Mouse (Mus musculus) limb, embryonic 13.5 days (tissue): Measurements from ENCODE around the gene Eif2d. TPM values are rescaled to one million over a fixed set of nuclear protein-coding genes. Genes with fewer than 3 reads are reported as not detected.

Experiments used
- ATAC-seq: fragments of 200-750 bp; cut with Nextera tagmentation; 2 replicates; pipeline ENCODE4 v1.8.0; 2017; ENCODE audit warnings: low read depth, moderate number of reproducible peaks, moderate TSS enrichment; ENCODE audit not compliant: low FRiP score
- H3K27ac ChIP-seq: fragments of 300-500 bp; sonication (generic); 2 replicates; pipeline ENCODE4 v1.5.1; 2015; ENCODE audit warnings: inconsistent platforms, mild to moderate bottlenecking, moderate library complexity
- H3K27me3 ChIP-seq: fragments of 300-500 bp; sonication (generic); 2 replicates; pipeline ENCODE4 v1.6.1; 2015; ENCODE audit warnings: mild to moderate bottlenecking, inconsistent platforms
- H3K36me3 ChIP-seq: fragments of 300-500 bp; sonication (generic); 2 replicates; pipeline ENCODE4 v1.6.1; 2015; ENCODE audit warnings: inconsistent platforms, mild to moderate bottlenecking, moderate library complexity
- H3K4me1 ChIP-seq: fragments of 300-500 bp; sonication (generic); 2 replicates; pipeline ENCODE4 v1.6.1; 2015; ENCODE audit warnings: inconsistent platforms
- H3K4me2 ChIP-seq: fragments of 300-500 bp; sonication (generic); replicated peaks from 2 replicates; pipeline ENCODE4 v1.6.1; 2015; ENCODE audit warnings: inconsistent platforms, mild to moderate bottlenecking, moderate library complexity
- H3K4me3 ChIP-seq: fragments of 300-500 bp; sonication (generic); 2 replicates; pipeline ENCODE4 v1.5.1; 2015; ENCODE audit warnings: moderate library complexity, mild to moderate bottlenecking, inconsistent platforms
- H3K9ac ChIP-seq: fragments of 300-500 bp; sonication (generic); 2 replicates; pipeline ENCODE4 v1.6.1; 2015; ENCODE audit warnings: mild to moderate bottlenecking, inconsistent platforms
- H3K9me3 ChIP-seq: fragments of 300-500 bp; sonication (generic); 2 replicates; pipeline ENCODE4 v1.6.1; 2016; ENCODE audit warnings: inconsistent platforms
- WGBS: fragments of 180-500 bp; shearing (Covaris S2); methylation state at CpG from one replicate; pipeline ENCODE4 v1.1.7; 2015; 5-methylcytosine and 5-hydroxymethylcytosine counted together
- polyA plus RNA-seq: library from polyadenylated mRNA; unstranded; fragments of >200 nt; fragmentation: Nextera tagmentation; extraction: Ambion mirVana; gene quantifications from 2 replicates; pipeline ENCODE4 v1.2.1, GENCODE M21; 2015

The Eif2d gene
- polyA plus RNA-seq, 1 experiment from 2014 or later: 63.1 TPM

DNA sequence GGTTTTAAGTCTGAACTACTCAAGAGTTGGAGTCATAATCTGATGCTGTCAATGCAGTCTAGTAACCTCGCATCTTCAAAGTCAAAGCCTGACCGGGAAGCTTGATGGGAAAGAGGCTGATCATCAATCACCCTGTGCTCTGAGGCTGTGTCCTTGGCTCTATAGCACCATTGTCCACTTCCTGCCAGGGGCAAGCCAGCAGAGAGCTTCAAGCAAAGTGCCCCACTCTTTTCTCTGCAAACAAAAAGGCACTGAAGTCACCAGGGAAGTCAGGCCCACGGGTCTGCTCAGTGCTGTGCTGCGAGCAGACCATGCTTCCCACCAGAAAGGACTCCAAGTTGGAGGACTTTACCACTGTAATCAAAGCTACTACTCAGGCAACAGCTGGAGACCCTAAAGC is 24.3 kb downstream of the Eif2d start:
- Histone ChIP-seq H3K27ac (no peak overlapping the region), H3K9me3 (no peaks in the 10 kb centered on the region), H3K36me3 (peaks cover 78% of the 10 kb centered on the region), H3K4me3 (no peak overlapping the region), H3K27me3 (no peaks in the 10 kb centered on the region), H3K4me1 (no peaks in the 10 kb centered on the region), H3K4me2 (no peak overlapping the region), H3K9ac (no peak overlapping the region)
- WGBS: 84% methylated on average over 4 of the region's 4 CpGs
- no peak for ATAC-seq

DNA sequence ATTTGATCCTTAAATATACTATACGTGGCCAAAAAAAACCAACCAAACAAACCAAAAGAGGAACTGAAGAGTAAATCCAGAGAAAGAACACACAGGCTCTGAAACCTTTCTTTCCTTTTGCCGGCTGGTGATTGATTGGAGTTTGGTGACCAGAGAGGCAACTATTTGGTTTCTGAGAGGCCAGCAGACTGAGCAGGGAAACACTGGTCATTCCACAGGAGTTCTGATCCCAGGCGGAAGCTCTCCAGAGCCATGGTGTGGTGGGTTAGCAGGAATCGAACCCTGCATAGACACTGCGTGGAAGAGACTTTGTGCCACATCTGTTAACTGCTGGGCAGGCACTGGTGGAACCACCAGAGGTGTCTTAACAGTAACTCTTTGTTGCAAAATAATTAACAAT is 25.1 kb downstream of the Eif2d start:
- 78% methylated on average over 5 of the region's 5 CpGs for WGBS
- Histone ChIP-seq H3K4me1 (no peaks in the 10 kb centered on the region), H3K9me3 (no peaks in the 10 kb centered on the region), H3K36me3 (peaks cover 70% of the 10 kb centered on the region), H3K27me3 (no peaks in the 10 kb centered on the region), H3K27ac (no peak overlapping the region), H3K4me2 (no peak overlapping the region), H3K9ac (no peak overlapping the region), H3K4me3 (no peak overlapping the region)
- ATAC-seq: no peak

DNA sequence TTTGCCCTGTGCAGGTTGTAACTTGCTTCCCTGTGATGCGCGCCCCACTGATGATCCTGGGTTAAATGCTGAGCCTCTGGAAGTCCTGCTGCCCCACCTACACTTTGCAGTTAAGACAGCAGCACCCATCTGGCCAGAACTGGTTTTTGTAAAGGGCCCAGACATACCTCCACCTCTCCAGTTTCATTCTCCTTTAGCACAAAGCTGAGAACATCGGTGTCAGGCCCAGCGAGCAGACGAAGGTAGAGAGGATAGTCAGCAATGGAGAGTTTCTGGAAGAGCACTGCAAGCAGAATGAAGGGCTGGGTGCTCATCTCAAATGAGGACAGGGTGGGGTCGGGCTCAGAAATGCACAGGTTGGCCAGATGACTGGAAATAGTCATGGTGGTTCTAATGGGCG is 27.4 kb downstream of the Eif2d start:
- H3K4me3 ChIP-seq: no peak overlapping the region
- H3K4me1 ChIP-seq: peaks cover 12% of the 10 kb centered on the region
- H3K9ac ChIP-seq: no peak overlapping the region
- H3K9me3 ChIP-seq: no peaks in the 10 kb centered on the region
- no peak for ATAC-seq
- H3K4me2 ChIP-seq: no peak overlapping the region
- H3K27ac ChIP-seq: no peak overlapping the region
- 90% methylated on average over 7 of the region's 7 CpGs for WGBS
- H3K36me3 ChIP-seq: peaks cover 48% of the 10 kb centered on the region
- H3K27me3 ChIP-seq: no peaks in the 10 kb centered on the region

DNA sequence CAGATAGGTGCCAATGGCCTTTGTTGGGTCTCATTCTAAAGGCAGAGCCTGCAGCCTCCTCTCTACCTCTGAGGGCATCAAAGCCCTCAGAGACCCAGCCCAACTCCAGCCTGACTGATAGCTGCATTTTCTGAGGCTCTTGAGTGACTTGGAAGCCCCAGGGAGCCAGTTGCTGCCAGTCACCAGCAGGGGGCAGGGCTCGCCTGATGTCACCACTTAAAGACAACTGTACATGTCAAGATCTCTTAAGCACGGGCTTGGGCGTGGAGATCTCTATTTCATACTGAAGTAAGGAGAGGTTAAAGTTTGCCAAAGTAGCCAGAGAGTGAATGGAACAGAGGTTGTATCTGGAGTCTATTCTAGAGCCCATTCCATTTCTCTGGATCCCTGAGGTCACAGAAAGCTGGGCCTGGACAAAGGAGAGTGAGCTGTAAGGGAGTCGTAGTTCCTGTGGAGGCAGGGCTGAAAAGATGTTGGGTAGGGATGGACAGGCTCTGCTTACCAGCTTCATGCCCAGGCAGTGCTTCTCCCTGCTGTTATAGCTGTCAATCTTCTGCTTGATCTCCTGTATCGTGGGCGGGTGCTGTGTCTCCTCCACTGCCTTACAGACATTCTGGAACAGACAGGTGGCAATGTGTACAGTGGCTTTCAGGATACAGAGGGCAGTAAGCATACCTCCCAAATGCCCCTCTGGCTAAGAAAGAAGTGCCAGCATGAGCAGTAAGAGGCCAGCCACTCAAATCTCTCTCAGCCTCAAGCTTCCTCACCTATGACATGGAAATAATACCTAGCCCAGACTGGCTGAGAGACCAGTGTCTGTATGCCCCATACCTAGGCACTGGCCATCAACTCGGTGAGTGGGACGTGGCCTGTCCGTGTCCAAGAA is 28.9 kb downstream of the Eif2d start:
- Histone ChIP-seq H3K4me1 (peaks cover 12% of the 10 kb centered on the region), H3K9me3 (no peaks in the 10 kb centered on the region), H3K9ac (no peak overlapping the region), H3K27me3 (no peaks in the 10 kb centered on the region), H3K27ac (no peak overlapping the region), H3K4me2 (no peak overlapping the region), H3K36me3 (peaks cover 33% of the 10 kb centered on the region), H3K4me3 (no peak overlapping the region)
- 66% methylated on average over 9 of the region's 9 CpGs for WGBS
- ATAC-seq: peak; percentile 24; the same call in 1 of the 2 replicates

DNA sequence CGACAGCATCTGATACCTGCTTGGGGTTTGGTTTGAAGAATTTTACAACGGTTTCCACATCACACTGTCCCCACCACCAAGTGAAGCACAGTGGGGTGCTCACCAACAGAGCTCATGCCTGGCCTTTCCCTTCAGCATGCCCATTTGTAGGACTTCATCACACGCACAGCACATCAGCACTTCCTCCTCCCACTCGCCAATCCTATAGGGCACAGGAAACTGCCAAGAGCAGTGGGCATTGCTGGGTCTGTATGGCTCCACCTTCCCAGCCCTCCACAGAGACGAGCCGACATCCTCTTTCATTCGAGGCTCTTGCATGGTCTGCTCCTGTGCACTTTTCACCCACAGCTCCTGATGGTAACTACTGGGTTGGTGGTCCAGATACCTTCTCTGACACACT is 30.2 kb downstream of the Eif2d start:
- Histone ChIP-seq H3K4me1 (peaks cover 12% of the 10 kb centered on the region), H3K27me3 (no peaks in the 10 kb centered on the region), H3K4me3 (no peak overlapping the region), H3K36me3 (peaks cover 20% of the 10 kb centered on the region), H3K9me3 (no peaks in the 10 kb centered on the region), H3K9ac (no peak overlapping the region), H3K4me2 (no peak overlapping the region), H3K27ac (no peak overlapping the region)
- ATAC-seq: no peak
- WGBS: 83% methylated on average over 7 of the region's 7 CpGs

DNA sequence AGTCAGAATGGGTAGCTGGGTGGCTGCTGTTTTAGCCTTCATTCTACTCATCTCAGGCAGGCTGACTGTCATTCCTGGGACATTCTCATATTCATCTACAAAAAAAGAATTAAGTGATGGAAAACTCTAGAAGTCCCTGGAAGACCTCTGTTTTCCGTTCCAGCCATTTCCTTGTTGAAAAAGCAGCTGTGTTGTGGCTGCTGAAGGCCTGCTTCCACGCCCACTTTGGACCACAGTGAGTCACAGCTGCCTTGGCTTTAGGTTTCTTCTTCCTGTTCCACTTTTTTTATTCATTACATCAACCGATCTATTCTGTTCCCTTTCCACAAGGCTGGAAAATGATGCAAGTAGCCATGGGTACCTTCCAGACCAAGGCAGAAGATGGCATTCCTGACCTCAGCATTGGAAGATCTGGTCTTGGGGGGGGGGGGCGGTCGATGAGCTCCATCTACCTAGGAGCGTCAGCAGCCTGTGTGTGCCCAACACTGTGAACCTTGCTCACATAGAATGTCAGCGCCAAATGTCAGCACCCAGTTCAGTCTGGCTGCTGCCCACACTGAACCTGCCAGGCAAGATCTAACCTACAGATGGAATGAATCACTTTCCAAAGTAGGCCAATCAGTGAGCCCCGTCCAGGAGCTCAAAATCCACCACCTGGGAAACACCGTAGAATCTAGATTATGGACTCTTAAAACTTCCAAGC is 31.4 kb downstream of the Eif2d start:
- ATAC-seq: 0 out of 2 replicates have a peak, but pooled peaks have one; percentile 13
- Histone ChIP-seq H3K9me3 (no peaks in the 10 kb centered on the region), H3K4me1 (peaks cover 12% of the 10 kb centered on the region), H3K27ac (no peak overlapping the region), H3K4me3 (no peak overlapping the region), H3K4me2 (no peak overlapping the region), H3K27me3 (no peaks in the 10 kb centered on the region), H3K9ac (no peak overlapping the region), H3K36me3 (peaks cover 10% of the 10 kb centered on the region)
- 62% methylated on average over 9 of the region's 9 CpGs for WGBS

DNA sequence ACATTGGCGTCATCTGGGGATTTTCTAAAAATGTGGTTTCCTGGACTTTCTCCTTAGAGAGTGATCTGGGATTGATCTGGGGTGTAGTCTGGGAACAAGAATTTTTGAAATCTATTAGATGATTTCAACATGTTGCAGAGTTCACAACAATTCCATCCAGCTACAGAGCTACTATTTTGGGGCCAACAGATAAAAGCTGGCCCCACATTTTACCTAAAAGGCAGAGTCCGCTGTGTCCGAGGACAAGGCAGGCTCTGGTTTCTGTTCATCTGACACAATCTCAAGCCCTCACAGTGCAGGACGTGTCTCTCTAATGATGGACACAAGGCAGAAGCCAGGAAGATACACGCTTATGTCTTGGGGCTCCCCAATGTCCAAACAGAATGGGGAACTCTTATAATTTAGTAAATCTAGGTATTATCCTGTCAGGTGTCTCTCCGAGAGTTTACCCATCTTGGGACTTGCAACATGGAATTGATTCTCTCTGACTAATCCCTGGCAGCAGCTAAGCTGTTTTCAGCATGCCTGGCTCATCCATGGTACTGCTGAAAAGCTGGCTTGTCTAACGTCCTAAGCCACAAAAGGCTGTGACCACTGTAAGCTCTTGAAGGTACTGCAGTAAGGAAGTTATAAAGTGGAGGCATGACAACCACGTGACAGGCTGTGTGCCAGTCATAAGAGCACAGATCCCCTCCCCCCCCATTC is 32.1 kb downstream of the Eif2d start:
- 70% methylated on average over 8 of the region's 8 CpGs for WGBS
- Histone ChIP-seq H3K27me3 (no peaks in the 10 kb centered on the region), H3K4me1 (peaks cover 12% of the 10 kb centered on the region), H3K4me3 (no peak overlapping the region), H3K9me3 (no peaks in the 10 kb centered on the region), H3K4me2 (no peak overlapping the region), H3K36me3 (peaks cover 3% of the 10 kb centered on the region; the same call in 1 of the 2 replicates), H3K9ac (no peak overlapping the region), H3K27ac (no peak overlapping the region)
- no peak for ATAC-seq

DNA sequence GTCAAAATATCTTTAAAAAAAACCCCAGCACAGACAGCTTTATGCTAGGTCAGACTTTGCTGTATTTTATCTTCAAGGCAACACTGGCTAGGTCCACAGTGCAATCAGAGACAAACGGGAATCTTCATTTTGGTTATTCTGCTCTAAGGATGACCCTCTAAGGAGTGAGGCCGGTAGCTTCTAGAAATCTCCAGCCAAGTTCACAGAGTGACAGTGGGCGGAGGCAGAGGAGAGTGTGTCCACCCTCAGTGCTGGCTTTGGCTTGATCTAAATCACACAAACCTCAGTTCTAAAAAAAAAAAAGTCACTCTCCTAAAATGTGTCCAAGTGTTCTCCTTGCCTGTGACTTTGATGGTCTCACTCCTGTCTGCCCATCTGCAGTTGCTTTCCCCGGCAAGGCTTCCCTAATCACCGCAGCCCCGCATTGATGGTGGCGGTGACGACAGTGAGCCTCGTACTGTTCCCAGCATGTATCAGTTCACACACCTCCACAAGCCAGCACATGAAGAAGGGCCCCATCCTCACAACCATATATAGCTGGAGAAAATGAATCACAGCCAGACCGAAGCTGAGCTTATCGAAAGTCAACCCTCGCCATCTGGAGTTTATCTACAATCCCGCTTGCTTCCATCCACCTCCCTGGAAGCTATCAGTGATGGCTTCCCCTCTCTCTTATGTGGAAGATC is 33.0 kb downstream of the Eif2d start:
- no peak overlapping the region for H3K27ac ChIP-seq
- no peak for ATAC-seq
- peaks cover 12% of the 10 kb centered on the region for H3K4me1 ChIP-seq
- no peaks in the 10 kb centered on the region for H3K36me3 ChIP-seq
- H3K4me3 ChIP-seq: no peak overlapping the region
- no peak overlapping the region for H3K9ac ChIP-seq
- no peaks in the 10 kb centered on the region for H3K9me3 ChIP-seq
- 72% methylated on average over 13 of the region's 13 CpGs for WGBS
- H3K4me2 ChIP-seq: no peak overlapping the region
- no peaks in the 10 kb centered on the region for H3K27me3 ChIP-seq

DNA sequence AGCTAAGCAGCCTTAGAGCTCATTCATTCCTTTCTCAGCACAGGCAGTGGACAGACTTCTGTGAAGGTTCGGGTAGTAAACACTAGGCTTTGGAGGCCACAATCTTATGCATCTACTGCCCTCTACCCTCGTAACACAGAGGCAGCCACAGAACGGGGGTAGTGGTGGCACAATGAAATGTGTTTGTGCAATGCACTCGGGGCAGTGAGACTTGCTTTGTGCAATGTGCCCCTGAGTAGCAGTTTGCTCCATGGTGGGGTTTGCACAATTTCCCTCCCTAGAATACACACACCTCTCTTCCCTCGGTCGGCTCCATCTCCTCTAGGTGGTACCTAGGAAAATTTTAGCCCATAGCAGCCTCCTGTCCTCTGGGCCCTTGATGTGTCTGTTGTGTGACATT is 34.0 kb downstream of the Eif2d start:
- no peak overlapping the region for H3K9ac ChIP-seq
- no peaks in the 10 kb centered on the region for H3K27me3 ChIP-seq
- no peak overlapping the region for H3K4me2 ChIP-seq
- H3K4me3 ChIP-seq: no peak overlapping the region
- H3K9me3 ChIP-seq: no peaks in the 10 kb centered on the region
- no peak for ATAC-seq
- no peak overlapping the region for H3K27ac ChIP-seq
- no peaks in the 10 kb centered on the region for H3K36me3 ChIP-seq
- 72% methylated on average over 6 of the region's 6 CpGs for WGBS
- peaks cover 12% of the 10 kb centered on the region for H3K4me1 ChIP-seq

DNA sequence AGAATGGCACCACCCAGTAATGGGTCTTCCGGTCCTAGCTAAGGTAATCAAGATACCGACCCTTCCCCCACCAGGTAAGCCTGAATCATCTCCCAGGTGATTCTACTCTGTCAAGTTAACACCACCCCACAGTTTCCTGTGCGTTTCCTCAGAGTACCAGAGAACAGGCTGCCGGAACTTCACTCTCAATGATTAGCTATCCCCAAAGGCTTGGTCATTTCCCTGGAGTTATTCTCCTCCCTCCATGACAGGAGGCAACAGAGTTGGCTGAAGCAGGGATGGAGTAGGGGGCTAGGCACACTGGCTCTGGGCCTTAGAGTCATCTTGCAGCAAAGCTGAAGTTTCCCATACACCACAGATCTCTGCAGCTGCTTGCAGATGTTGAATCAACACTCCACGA is 34.9 kb downstream of the Eif2d start:
- H3K4me2 ChIP-seq: no peak overlapping the region
- WGBS: 86% methylated on average over 5 of the region's 5 CpGs

DNA sequence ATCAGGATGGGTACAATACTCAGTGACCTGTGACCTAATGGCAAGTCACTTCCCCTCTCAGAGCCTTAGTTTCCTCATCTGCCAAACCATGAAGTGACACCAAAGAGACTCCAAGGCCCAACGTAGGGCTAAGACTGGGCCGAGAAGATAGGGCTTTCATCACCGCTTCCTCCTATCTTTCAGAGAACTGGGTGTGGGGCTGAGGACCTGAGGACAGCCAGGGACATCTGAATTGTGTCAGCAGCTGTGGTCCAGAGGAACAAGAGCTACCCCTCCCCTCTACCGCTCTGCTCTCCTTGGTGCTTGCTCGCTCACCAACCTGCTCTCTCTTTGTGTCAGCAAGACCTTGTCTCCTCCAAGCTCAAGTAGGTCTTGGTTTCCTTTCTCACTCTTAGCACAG is 35.7 kb downstream of the Eif2d start:
- Histone ChIP-seq H3K9ac (no peak overlapping the region), H3K4me3 (no peak overlapping the region), H3K4me1 (peaks cover 12% of the 10 kb centered on the region), H3K9me3 (no peaks in the 10 kb centered on the region), H3K4me2 (no peak overlapping the region), H3K27me3 (no peaks in the 10 kb centered on the region), H3K27ac (no peak overlapping the region), H3K36me3 (no peaks in the 10 kb centered on the region)
- no peak for ATAC-seq
- 91% methylated on average over 5 of the region's 5 CpGs for WGBS

More for the DNA sequence above, 34.9 kb downstream of the Eif2d start:
- no peaks in the 10 kb centered on the region for H3K27me3 ChIP-seq
- H3K4me3 ChIP-seq: no peak overlapping the region
- no peak overlapping the region for H3K9ac ChIP-seq
- H3K4me1 ChIP-seq: peaks cover 12% of the 10 kb centered on the region
- ATAC-seq: no peak
- H3K36me3 ChIP-seq: no peaks in the 10 kb centered on the region
- no peak overlapping the region for H3K27ac ChIP-seq
- no peaks in the 10 kb centered on the region for H3K9me3 ChIP-seq

DNA sequence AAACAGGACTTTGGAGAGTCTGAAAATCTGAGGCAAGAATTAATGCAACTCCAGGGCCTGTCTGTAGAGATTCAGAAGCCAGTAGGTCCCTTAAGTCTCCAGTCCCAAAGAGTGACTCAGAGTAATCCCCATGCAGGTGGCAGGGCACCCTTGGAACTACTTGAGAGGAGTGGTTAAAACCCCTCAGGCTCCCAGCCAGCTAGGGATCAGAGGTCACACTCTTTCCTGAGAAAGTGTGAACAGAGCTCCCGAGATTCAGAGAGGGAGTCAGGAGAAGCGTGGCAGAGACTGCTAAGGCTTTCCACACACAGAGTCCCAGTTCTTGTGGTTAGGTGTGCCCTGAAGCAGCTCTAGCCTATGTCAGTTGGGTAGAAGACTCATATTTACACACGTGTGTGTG is 40.8 kb downstream of the Eif2d start:
- no peak overlapping the region for H3K27ac ChIP-seq
- H3K4me1 ChIP-seq: peaks cover 7% of the 10 kb centered on the region
- H3K4me2 ChIP-seq: no peak overlapping the region
- no peak overlapping the region for H3K4me3 ChIP-seq
- WGBS: 40% methylated on average over 3 of the region's 3 CpGs
- no peaks in the 10 kb centered on the region for H3K9me3 ChIP-seq
- H3K9ac ChIP-seq: no peak overlapping the region
- H3K36me3 ChIP-seq: no peaks in the 10 kb centered on the region
- no peaks in the 10 kb centered on the region for H3K27me3 ChIP-seq
- no peak for ATAC-seq
